Mouse (Mus musculus) liver, embryonic 13.5 days (tissue): ENCODE data around the gene Gm960. TPM values are rescaled to one million over a fixed set of nuclear protein-coding genes. Genes with fewer than 3 reads are reported as not detected.

ENCODE experiments used
- ATAC-seq: fragments of 200-750 bp; cut with Nextera tagmentation; 2 replicates; pipeline ENCODE4 v1.8.0; 2017; ENCODE audit warnings: low read depth, mild to moderate bottlenecking, moderate number of reproducible peaks, moderate library complexity
- DNase-seq: peaks from one replicate; pipeline ENCODE4 v3.0.0; 2022
- H3K27ac ChIP-seq: fragments of 300-500 bp; sonication (generic); 2 replicates; pipeline ENCODE4 v1.5.1; 2015; ENCODE audit warnings: moderate library complexity, mild to moderate bottlenecking, inconsistent platforms
- H3K27me3 ChIP-seq: fragments of 300-500 bp; sonication (generic); 2 replicates; pipeline ENCODE4 v1.6.1; 2015; ENCODE audit warnings: mild to moderate bottlenecking, inconsistent platforms
- H3K36me3 ChIP-seq: fragments of 300-500 bp; sonication (generic); 2 replicates; pipeline ENCODE4 v1.6.1; 2015; ENCODE audit warnings: mild to moderate bottlenecking, inconsistent platforms
- H3K4me1 ChIP-seq: fragments of 300-500 bp; sonication (generic); replicated peaks from 2 replicates; pipeline ENCODE4 v1.6.1; 2015; ENCODE audit warnings: inconsistent platforms
- H3K4me2 ChIP-seq: fragments of 300-500 bp; sonication (generic); 2 replicates; pipeline ENCODE4 v1.6.1; 2015; ENCODE audit warnings: inconsistent platforms, mild to moderate bottlenecking, moderate library complexity
- H3K4me3 ChIP-seq: fragments of 300-500 bp; sonication (generic); replicated peaks from 2 replicates; pipeline ENCODE4 v1.5.1; 2015; ENCODE audit warnings: mild to moderate bottlenecking, inconsistent platforms
- H3K9ac ChIP-seq: fragments of 300-500 bp; sonication (generic); 2 replicates; pipeline ENCODE4 v1.6.1; 2015; ENCODE audit warnings: mild to moderate bottlenecking, inconsistent platforms
- H3K9me3 ChIP-seq: fragments of 300-500 bp; sonication (generic); replicated peaks from 2 replicates; pipeline ENCODE4 v1.6.1; 2016; ENCODE audit warnings: inconsistent platforms
- WGBS: fragments of 180-500 bp; shearing (Covaris S2); methylation state at CpG from one replicate; pipeline ENCODE4 v1.1.7; 2015; ENCODE audit not compliant: insufficient replicate concordance; 5-methylcytosine and 5-hydroxymethylcytosine counted together
- polyA plus RNA-seq: library from polyadenylated mRNA; unstranded; fragments of >200 nt; fragmentation: Nextera tagmentation; extraction: Ambion mirVana; gene quantifications from 2 replicates; pipeline ENCODE4 v1.2.1, GENCODE M21; 2015

The Gm960 gene
- polyA plus RNA-seq, 1 experiment from 2014 or later, result not detected

DNA sequence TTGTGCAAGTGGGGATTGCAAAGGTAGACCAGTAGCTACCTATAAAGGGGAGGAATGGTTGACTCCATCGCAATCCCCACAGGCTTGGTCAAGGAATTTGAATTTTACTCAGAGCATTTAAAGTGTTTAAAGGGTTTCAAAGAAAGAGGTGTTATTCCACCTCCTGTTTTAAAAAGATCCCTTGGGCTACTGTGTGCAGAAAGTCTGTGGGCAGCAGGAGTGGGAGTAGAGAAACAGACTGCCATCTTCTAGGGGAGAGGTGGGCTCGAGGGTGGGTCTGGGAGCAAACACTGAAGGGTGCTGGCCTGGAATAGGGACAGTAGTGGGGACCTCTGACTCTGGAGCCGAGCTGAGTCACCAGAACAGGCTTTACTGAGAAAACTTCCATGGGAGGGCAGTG is 34.6 kb upstream of the Gm960 start:
- Histone ChIP-seq H3K4me1 (no peaks in the 10 kb centered on the region), H3K27ac (no peak overlapping the region), H3K36me3 (no peaks in the 10 kb centered on the region), H3K27me3 (no peaks in the 10 kb centered on the region), H3K4me3 (no peak overlapping the region), H3K9me3 (no peaks in the 10 kb centered on the region), H3K9ac (no peak overlapping the region), H3K4me2 (no peak overlapping the region)
- ATAC-seq, result no peak
- DNase-seq, result no peak
- 67% methylated on average over 3 of the region's 3 CpGs for WGBS

DNA sequence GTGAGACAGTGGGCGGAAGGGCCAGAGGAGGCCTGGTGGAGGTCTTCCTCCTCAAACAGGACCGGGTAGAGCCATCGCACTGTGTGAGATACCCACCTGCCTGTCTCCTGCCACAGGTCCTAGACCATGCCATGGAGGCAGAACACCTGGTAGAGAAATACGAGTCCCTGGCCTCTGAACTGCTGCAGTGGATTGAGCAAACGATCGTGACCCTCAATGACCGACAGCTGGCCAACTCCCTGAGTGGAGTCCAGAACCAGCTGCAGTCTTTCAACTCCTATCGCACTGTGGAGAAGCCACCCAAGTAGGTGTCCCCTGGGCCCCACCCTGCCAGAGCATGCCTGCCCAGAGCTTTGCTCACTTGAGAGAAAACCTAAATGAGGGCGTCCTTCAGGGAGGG is 30.7 kb upstream of the Gm960 start:
- Histone ChIP-seq H3K9me3 (no peaks in the 10 kb centered on the region), H3K27me3 (no peaks in the 10 kb centered on the region), H3K4me3 (no peak overlapping the region), H3K4me2 (no peak overlapping the region), H3K4me1 (no peaks in the 10 kb centered on the region), H3K9ac (no peak overlapping the region), H3K36me3 (no peaks in the 10 kb centered on the region), H3K27ac (no peak overlapping the region)
- 73% methylated on average over 9 of the region's 9 CpGs for WGBS
- ATAC-seq (no peak), DNase-seq (no peak)

DNA sequence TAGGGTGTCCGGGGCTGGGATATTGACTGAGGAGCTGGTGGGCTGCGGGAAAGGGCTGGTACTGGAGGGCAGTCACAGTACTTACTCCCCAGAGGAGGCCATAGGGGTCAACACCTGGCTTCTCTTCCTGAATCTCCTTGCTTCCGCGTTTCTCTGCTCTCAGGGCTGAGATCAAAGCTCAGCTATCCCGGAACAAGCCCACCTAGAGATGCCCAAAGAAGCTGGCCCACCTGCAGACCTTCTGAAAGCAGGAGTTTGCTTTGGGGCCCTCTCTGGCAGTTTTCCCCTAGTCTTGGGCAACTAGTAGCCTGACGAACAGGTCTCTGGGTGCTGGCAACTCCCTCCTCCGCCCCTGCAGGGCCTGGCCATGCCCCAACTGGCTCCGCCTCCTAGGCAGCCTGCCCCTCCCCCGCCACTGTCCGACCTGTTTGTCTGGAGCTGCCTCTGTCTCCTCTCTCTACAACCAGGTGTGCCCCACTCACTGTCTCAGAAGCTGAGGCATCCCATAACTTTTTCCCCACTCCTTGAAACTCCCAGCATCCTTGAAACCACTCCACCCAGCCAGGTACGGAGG is 22.3 kb upstream of the Gm960 start:
- no peak overlapping the region for H3K27ac ChIP-seq
- H3K4me2 ChIP-seq, result 0 out of 2 replicates have a peak overlapping the region, but pooled peaks have one; percentile 13
- DNase-seq, result no peak
- peaks cover 16% of the 10 kb centered on the region; the same call in 1 of the 2 replicates for H3K27me3 ChIP-seq
- 21% methylated on average over 11 of the region's 11 CpGs for WGBS
- no peaks in the 10 kb centered on the region for H3K9me3 ChIP-seq
- no peaks in the 10 kb centered on the region for H3K36me3 ChIP-seq
- H3K4me3 ChIP-seq, result no peak overlapping the region
- H3K4me1 ChIP-seq, result peaks cover 11% of the 10 kb centered on the region; the same call in 1 of the 2 replicates
- no peak overlapping the region for H3K9ac ChIP-seq
- peak; percentile 41; the same call in 1 of the 2 replicates for ATAC-seq

DNA sequence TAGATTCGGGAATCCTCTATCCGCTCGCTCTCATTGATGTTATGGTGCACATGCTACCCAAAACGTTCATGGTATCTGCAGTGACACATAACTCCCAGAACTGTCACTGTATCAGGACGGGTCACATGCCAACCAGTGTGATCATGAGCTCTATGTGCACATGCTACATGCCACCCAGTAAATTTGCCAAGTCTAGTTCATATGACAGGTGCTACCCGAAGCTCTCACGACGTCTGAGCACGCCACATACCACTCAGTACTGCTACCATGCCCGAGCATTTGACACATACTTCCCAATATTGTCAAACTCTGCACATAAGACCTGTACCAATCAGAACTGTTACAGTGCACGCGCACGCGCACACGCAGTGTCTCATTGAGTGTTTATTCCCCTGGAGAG is 21.6 kb upstream of the Gm960 start:
- Histone ChIP-seq H3K9ac (no peak overlapping the region), H3K27ac (no peak overlapping the region), H3K36me3 (no peaks in the 10 kb centered on the region), H3K4me2 (no peak overlapping the region), H3K4me1 (peaks cover 11% of the 10 kb centered on the region; the same call in 1 of the 2 replicates), H3K4me3 (no peak overlapping the region), H3K27me3 (peaks cover 21% of the 10 kb centered on the region), H3K9me3 (no peaks in the 10 kb centered on the region)
- ATAC-seq (no peak), DNase-seq (no peak)
- WGBS, result 70% methylated on average over 15 of the region's 15 CpGs

DNA sequence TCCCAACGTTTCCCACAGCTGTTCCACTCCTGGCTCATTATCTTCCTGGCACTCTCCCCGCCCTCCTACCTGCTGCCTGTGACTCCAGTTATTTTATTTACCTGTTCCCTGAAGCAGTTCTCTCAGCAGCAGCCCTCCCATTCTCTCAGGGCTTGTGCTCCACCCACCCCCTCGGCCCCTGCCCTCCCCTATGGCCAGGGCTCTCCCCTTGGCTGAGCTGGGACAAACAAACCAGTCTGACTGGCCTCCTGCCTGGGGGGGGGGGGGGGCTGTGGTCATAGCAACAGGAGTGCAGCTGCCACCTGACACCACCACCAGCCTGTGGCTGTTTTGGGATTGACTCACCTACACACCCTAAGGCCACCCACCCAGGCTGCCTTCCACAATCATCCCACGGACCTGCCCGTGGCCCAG is 20.9 kb upstream of the Gm960 start:
- Histone ChIP-seq H3K4me3 (no peak overlapping the region), H3K27ac (no peak overlapping the region), H3K9me3 (no peaks in the 10 kb centered on the region), H3K4me1 (peaks cover 11% of the 10 kb centered on the region; the same call in 1 of the 2 replicates), H3K36me3 (no peaks in the 10 kb centered on the region), H3K4me2 (no peak overlapping the region), H3K27me3 (peaks cover 29% of the 10 kb centered on the region), H3K9ac (no peak overlapping the region)
- ATAC-seq (no peak), DNase-seq (no peak)
- WGBS, result 38% methylated on average over 5 of the region's 5 CpGs

DNA sequence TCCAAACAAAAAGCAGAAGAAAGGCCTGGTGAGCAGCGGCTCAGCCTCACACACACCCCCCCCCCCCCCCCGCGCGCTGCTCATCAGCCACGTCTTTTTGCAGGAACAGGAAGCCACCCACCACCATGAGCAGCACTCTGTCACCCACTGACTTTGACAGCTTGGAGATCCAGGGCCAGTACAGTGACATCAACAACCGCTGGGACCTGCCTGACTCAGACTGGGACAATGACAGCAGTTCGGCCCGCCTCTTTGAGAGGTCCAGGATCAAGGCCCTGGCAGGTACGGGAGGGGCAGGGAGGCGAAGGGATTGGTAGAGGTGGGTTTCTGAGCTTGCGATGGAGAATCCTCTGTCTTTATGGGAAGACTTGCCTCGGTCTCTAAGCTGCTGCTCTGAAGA is 20.2 kb upstream of the Gm960 start:
- Histone ChIP-seq H3K36me3 (no peaks in the 10 kb centered on the region), H3K4me3 (no peak overlapping the region), H3K27ac (no peak overlapping the region), H3K4me1 (peaks cover 11% of the 10 kb centered on the region; the same call in 1 of the 2 replicates), H3K9me3 (no peaks in the 10 kb centered on the region), H3K27me3 (peaks cover 35% of the 10 kb centered on the region), H3K4me2 (no peak overlapping the region), H3K9ac (no peak overlapping the region)
- 17% methylated on average over 8 of the region's 12 CpGs for WGBS
- DNase-seq (no peak), ATAC-seq (no peak)

DNA sequence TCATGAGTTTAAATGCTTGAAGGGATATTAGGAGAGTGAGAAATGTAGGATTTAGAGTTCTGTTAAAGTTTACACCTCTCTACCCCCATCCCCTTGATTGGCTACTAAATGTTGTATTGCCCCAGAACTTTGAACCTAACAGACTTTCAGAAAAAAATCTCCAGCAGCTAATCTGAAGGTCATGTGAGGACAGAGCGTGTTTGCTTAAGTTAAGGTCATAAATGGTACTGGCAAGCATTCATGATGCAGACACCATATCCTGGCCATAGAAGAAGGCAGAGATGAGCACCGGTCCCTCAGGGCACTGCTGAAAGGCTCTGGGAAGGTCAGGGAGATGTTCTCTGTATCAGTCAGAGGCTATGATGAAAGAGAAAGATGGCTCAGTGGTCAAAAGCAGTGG is 18.8 kb upstream of the Gm960 start:
- H3K9ac ChIP-seq, result no peak overlapping the region
- 78% methylated on average over 2 of the region's 2 CpGs for WGBS
- no peak overlapping the region for H3K4me2 ChIP-seq
- H3K27ac ChIP-seq, result no peak overlapping the region
- H3K9me3 ChIP-seq, result no peaks in the 10 kb centered on the region
- peaks cover 47% of the 10 kb centered on the region for H3K27me3 ChIP-seq
- DNase-seq (no peak), ATAC-seq (no peak)
- no peak overlapping the region for H3K4me3 ChIP-seq
- H3K36me3 ChIP-seq, result no peaks in the 10 kb centered on the region
- H3K4me1 ChIP-seq, result peaks cover 15% of the 10 kb centered on the region

DNA sequence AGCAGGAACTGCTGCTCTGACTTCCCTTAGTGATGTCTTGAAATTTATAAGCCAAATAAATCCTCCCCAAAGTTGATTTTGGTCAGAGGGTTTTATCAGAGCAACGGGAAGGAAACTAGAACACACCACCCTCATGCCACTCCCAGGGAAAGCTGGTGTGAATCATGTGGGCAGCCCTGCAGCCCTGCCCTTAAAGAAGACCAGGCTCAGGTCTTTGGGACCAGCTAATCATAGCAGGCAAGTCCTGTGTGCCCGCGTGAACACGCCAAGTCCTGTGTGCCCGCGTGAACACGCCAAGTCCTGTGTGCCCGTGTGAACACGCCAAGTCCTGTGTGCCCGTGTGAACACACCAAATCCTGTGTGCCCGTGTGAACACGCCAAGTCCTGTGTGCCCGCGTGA is 18.3 kb upstream of the Gm960 start:
- Histone ChIP-seq H3K4me3 (no peak overlapping the region), H3K4me2 (no peak overlapping the region), H3K27ac (no peak overlapping the region), H3K4me1 (peaks cover 17% of the 10 kb centered on the region), H3K36me3 (no peaks in the 10 kb centered on the region), H3K27me3 (peaks cover 52% of the 10 kb centered on the region), H3K9me3 (no peaks in the 10 kb centered on the region), H3K9ac (no peak overlapping the region)
- no peak for ATAC-seq
- 85% methylated on average over 14 of the region's 14 CpGs for WGBS
- DNase-seq, result no peak

DNA sequence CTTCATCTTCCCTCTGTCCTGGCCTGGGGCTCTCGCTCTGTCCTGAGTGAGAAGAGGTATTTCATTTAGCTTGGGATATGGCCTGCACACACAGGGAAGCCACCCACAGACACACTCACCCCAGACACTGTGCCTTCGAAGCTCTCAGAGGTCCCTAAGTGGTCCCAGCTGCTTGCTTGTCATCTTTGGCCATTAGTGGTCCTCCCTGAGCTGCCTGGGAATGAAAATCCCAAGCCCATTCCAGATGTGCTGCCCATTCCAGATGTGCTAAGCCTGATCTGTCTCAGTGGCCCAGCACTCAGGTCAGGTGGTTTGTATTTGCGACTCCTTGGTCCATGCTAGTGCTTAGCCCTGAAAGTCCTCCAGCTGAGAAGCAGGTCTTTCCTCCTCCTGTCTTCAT is 15.4 kb upstream of the Gm960 start:
- WGBS, result 48% methylated on average over 3 of the region's 3 CpGs
- Histone ChIP-seq H3K36me3 (no peaks in the 10 kb centered on the region), H3K4me3 (no peak overlapping the region), H3K27ac (no peak overlapping the region), H3K9ac (no peak overlapping the region), H3K9me3 (no peaks in the 10 kb centered on the region), H3K4me2 (no peak overlapping the region), H3K27me3 (peaks cover 66% of the 10 kb centered on the region), H3K4me1 (peaks cover 17% of the 10 kb centered on the region)
- ATAC-seq, result no peak
- no peak for DNase-seq

DNA sequence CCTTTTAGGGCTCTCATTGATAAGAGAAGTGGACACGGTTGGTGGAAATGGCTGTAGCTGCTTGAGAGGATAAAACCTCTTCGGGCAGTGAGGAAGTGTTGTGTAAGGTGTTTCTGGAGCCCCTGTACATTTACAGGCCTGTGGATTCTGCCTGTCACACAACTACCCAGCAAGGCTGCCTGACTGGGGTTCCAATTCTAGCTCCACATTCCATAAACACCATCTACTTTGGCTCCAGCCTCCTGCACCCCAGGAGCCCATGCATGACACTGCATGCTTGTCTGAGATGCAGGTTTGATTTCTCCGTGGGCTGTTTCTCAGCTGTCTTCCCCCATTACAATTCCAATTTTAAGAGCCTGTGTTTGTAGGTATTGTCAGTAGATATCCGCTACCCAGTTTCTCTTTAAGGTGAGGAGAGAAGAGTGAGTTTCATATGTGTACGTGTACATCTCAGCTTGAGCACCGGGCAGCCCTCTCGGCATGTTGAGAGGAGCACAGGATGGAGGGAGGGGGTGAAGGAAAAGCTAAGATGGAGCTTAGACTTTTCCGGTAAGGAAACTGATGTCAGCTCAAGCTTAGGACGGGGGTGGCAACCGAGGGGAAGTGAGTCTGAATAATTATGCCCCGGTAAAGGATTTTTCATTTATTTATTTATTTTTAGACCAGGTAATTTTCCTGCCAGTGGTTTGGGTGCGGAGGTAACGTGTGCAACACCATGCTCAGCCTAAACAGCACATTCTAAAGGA is 14.5 kb upstream of the Gm960 start:
- no peak overlapping the region for H3K9ac ChIP-seq
- peaks cover 70% of the 10 kb centered on the region for H3K27me3 ChIP-seq
- DNase-seq (no peak), ATAC-seq (no peak)
- H3K4me2 ChIP-seq, result peak overlapping the region; percentile 64; the same call in 1 of the 2 replicates
- peaks cover 10% of the 10 kb centered on the region for H3K4me1 ChIP-seq
- H3K36me3 ChIP-seq, result no peaks in the 10 kb centered on the region
- H3K4me3 ChIP-seq, result peak overlapping the region; percentile 45
- H3K9me3 ChIP-seq, result no peaks in the 10 kb centered on the region
- H3K27ac ChIP-seq, result no peak overlapping the region
- 30% methylated on average over 13 of the region's 13 CpGs for WGBS

DNA sequence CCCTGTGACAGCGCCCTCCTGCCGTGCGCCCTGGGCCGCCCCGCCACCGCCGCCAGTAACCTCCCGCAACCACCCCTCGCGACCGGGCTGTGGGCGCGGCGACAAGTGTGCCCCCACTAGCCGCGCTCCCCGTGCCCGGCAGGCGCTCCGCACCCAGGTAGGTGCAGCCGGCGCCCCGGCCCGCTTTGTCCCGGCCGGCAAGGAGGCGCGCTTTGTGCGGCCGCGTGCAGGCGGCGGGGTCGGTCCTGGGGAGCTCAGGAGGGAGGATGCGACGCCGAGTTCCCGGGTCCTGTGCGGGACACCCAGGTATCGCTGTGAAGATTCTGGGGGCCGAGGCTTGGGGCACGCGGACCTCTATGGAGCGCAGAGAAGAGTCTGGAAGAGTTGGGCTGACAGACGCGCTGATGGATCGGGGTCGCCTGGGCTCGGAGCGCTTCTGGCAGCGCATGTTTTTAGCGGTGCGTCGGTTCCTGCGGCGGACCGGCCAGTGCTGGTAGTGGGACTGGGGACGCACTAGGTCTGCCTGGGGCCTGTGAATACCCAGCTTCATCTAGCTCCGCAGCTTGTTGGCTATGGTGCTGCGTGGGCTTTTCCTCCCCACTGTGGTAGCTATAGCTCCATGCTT is 13.8 kb upstream of the Gm960 start:
- peaks cover 10% of the 10 kb centered on the region for H3K4me1 ChIP-seq
- H3K4me3 ChIP-seq, result peak overlapping the region; percentile 45
- no peak overlapping the region for H3K9ac ChIP-seq
- 1% methylated on average over 54 of the region's 60 CpGs for WGBS
- DNase-seq (no peak), ATAC-seq (no peak)
- no peaks in the 10 kb centered on the region for H3K36me3 ChIP-seq
- H3K27me3 ChIP-seq, result peaks cover 72% of the 10 kb centered on the region
- no peaks in the 10 kb centered on the region for H3K9me3 ChIP-seq
- H3K27ac ChIP-seq, result no peak overlapping the region
- H3K4me2 ChIP-seq, result peak overlapping the region; percentile 64
